Mouse (Mus musculus): ENCODE measurements around the gene Mroh2a.

The Mroh2a gene

DNA sequence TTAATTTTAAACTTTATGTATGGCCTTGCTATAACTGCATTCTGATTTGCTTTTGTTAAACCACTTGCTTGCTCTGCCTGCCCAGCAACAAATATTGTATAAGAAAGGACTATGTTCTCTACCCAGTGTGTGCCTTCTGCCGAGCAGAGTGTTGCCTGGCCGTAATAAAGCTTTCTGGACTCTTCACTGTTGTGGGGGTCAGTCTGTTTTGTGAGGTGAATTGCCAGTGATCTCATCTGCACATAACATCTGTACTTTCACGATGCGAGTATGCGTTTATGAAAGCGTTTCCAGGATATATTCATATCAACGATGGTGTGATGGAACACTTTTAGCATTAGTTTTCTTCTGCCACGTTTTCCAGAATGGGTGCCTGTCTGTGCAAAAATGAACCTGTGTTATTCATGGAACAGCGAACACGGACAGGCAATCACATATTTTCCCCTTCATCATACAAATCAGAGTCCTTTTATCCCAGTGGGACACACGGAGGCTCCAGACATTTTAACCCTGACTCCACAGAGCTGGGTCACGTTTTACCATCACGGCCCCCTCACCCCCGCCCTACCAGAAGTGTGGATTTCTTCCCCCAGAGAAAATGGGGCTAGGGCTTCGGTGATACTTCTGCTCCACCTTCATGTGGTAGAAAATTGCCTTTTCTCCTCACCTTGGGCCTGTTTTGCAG lies 53.4 kb downstream of the Mroh2a start:
- no peak for DNase-seq

DNA sequence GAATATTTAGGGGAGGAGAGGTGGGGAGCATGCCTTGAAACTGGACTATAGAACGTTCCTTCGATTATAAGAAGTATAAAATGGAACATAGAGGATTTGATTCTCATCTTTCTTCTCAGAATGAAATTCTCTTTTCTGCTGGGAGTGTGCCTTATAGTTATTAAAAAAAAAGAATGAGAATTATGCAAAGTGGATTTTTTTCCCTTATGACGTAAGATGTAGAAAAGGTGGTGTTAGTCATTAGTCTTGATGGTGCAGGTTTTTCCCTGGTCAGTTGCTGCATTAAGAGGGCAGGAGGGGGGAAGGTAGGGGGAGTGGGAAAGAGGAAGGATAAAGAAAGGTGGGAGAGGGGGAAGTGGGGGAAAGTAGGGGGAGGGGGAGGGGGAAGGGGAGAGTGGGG lies 55.5 kb downstream of the Mroh2a start:
- no peak for DNase-seq

DNA sequence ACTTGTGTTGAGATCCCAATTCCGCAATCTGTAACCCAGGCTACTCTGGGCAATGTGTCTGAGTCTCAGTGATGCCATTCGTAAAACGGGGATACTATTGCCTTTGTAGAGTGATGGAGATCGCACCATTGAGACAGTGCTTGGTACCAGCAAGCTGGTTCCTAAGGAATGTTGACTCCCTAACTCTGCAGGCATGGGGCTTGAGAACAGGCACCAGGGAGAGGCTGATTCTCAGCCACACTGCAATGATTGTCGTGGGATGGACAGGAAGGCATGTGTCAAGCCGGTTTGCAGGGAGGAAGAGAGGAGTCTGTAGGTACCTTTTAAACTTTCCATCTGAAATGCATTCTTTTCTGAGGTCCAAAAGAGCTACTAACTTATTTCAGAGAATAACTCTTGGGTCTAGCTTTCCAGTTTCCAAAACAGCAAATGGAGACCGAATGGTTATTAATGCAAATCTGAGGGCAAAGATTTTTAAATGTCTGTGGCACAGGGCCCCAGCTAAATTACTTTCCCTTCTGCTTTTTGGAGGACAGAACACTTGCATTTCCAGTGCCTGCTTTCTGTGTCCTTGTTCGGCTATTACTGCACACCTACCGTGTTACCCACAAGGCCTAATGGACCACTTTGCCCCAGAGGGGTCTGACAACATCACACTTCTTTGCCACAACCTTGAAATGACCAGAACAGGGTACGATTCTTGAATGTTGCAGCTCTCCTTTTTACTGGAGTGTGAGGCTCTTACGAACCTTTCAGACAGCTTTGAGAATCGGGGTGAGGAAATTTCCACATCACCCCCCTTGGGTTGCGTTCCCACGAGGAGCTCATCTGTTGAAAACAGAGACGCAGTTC lies 56.8 kb downstream of the Mroh2a start:
- DNase-seq, result no peak

DNA sequence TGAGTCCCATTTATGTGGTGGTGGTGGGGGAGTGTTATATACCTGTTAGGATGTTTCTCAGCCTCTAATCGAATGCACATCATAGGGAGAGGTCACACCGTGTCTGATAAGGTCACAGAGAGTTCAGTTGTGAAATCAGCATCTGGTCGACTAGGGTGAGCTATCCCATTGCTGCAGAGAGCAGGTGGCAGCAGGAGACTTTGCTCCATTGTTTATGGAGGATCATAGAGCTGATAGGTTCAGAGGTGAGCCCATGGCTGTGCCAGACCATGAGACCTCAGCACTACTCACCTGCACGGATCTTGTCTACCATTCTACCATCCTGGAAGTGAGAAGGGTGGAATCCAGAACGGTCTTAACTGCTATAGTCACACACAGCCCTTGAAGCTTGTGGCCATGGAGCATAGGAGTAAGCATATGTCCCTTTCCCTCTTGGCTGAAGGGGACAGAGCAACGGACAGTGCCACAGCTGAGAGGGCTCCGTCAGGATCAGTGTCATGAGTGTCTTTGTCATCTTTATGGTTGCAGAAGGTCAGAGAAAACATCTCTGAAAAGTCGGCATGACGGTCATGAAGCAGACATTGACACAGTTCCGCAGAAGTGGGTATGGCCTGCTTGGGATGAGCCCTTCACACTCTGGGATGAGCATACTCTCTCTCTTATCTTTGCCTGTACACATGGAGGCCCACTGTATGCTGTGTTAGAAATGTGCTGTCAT lies 57.6 kb downstream of the Mroh2a start:
- no peak for DNase-seq

DNA sequence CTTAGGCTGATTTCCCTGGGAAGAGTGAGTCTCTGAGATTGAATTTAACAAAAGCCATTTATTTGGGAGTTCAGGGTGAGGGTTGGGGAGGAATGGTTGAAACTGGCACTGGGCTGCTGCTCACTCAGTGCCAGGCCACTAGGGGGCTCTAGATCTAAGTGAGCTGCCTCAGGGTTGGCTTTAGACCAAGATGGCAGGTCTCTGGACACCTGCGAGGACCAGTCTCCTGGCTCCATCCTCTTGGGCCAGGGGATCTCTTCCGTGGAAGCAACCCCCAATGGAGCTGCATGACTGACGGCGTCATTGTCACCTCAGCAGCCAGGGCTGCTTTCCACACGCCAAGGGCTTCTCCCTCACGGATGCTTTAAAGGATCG lies 58.1 kb downstream of the Mroh2a start:
- DNase-seq, result no peak

DNA sequence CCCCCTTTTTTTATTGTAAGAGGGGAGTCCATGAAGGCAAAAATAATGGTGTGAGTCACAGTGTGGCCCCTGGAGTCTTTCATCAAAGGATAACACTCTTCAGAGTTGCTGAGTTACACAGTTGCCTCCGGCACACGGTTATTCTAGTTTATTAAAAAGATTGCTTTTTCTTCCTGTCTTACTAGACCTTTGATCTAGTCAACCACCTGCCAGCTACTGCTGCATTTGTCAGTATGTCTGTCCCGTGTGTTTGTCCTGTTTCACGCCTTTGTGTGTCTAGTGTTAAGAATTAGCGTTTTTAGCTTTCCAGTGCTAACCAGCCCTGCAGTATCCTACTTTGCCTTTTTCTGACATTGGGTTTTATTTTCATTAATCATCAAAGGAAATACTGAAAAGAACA lies 58.9 kb downstream of the Mroh2a start:
- no peak for DNase-seq

DNA sequence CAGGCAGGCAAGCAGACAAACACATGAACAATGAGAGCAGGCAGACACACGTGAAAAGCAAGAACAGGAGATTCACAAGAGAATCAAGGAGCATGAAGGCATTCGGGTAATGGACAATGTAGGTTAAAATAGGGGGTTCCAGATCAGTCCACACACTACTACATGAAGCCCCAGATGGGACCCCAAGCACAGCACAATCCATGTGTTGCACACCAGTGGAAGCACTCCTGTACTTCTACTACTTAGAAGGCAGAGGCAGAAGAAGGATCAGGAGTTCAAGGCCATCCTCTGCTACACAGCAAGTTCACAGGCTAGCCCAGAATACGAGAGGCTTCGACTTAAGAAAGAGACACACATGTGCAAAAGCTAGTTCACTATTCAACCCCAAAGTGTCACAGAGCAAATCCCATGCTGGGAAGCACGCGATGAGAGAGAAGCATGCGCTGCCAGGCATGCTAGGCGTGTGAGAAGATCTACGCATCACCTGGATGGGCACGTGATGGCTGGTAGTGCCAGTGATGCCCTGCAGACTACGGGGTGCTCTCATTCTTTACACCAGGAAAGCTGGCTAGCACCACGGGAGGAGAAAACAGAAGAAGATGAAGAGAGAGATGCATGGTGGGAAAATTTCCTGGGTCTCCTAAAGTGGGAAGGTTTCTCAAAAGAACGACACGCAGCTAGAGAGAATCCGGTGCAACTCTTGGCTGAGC lies 59.5 kb downstream of the Mroh2a start:
- DNase-seq, result no peak

DNA sequence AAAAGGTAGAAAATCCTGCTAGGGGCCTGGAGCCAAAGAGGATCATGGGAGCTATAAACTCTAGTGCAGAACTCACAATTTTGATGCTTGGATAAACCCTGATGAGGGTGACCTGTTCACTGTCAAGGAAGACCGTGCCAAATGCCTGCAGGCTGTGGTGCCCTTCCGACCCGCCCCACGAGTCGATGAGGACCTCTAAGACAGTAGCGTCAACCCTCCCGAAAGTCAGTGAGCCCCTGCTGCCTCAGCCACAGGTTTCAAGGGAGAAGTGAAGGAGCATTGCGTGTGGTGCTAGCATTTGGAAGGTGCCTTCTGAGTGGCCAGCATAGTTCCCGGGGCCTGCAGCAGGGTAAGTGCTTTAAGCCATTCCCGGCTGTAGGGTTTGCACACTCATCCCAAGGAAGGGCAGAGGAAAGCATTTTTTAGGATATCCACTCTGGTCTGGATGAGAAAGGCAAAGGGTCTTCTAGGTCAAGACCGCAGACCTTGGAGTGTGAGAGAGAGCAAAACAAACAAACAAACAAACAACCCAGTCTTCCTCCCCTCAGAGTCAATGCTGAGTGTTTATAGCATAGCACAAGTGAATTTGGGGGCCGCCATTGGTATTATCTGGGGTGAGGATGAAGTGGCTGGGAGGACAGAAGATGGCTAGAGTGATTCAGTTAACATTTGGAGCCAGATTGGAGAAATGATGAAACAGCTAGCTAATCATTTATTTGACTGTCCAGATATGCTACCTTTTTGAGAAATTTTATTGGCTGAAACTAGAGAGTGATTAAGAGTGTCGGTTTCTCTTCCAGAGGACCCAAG lies 60.3 kb downstream of the Mroh2a start:
- no peak for DNase-seq

DNA sequence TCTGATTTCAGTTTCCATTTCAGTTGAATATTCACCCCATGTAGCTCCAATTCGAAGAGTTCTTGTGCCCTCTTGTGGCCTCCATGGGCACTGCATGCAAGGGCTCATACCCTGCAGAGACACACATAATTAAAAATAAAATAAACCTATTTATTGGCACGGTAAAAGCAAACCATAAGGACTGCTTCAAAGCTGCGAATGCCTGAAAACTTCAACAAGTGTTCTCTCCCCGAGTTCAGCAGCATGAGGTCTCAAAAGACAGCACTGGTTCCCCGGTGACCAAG lies 60.9 kb downstream of the Mroh2a start:
- DNase-seq, result peak; percentile 68

DNA sequence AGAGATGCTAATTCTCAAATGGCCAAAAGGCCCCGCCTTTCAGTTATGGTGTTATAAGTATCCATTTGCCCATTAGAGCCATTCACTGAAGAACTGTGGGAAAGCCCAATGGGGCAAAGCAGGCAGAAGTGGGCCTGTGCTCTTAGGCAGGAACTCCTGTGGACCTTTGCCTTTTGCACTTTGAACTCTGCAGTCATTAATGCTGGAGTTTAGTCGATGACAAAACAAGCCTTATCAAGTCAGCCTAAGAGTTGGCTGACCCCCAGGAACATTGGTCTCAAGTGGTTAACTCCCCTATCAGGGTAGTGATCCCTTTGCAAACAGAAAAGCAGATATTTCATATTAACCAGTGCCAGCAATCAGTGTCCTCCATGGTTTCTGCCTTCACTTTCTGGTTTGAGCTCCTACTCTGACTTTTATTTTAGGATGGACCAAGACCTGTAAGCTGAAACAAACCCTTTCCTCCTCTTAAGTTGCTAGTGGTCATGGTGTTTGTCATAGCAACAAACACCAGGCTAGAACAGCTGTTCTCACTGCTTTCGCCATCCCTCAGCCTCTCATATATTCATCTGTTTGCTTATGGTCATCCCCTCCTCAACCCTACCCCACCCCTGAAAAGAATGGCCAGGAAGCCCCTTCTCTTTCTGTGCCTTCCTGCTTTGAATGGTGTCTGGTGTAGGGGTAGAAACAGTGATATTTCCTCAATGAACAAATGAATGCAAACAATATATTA lies 61.4 kb downstream of the Mroh2a start:
- DNase-seq, result no peak

DNA sequence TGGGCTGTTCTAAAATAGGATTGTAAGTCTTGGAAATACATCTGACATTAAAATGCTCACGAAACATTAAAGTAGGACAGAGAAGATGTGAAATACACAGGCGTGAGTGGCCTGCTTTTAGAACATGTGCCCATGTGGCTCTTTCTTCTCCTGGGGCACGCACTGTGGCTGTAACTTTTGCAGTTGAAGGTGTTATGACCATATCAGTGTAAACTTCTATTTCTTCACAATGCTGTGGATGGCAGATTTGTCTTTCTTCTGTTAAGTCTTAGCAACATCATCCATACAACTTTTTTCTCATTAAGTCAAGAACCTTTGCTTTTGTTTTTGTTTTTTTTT lies 62.0 kb downstream of the Mroh2a start:
- DNase-seq, result no peak

DNA sequence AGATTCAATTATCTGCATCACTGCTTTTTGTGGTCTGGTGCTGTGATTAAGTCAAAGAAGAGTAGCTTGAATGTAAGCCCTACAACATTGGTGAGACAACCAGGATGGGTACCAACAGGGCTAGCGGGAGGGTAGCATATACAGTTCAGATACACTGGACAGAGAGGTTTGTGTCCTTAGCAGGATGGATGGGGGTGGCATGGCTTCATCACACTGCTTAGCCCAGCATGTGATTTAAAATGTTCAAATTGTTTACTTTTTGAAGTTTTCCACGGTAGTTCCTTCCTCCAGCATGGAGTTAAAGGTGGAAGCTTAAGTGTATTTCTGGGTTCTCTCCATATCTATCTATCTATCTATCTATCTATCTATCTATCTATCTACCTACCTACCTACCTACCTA lies 62.4 kb downstream of the Mroh2a start:
- no peak for DNase-seq

DNA sequence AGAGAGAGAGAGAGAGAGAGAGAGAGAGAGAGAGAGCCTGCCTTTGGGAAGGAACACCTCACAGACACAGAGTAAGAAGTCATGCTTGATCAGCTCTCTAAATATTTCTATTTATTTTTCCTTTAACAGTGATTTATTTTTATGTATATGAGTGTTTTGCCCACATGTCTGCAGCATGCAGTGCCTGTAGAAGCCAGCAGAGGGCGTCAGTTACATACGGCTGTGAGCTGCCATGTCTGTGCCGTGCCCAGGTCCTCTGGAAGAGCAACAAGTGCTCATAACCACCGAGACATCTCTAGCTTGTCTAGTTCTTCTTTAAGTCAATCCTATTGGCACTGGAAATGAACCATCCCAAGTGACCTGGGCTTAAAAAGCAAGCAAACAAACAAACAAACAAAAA lies 63.1 kb downstream of the Mroh2a start:
- DNase-seq, result peak; percentile 72

DNA sequence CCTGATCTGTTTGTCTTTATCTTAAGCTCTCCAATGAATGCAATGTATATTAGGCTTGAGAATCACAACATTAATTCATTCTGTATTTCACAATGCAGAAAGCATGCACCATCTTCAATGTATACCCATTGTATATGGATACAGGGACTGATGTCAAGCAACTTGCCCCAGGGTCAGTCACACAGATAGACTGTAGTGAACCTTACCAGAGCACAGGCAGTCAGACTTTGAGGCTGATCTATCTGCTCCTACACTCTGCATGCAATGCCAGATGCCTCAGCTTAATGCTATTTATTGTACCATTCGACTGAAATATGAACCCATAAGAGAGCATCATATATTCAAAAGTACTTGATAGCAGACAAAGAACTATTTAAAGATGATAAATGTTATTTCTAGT lies 63.7 kb downstream of the Mroh2a start:
- DNase-seq, result no peak

DNA sequence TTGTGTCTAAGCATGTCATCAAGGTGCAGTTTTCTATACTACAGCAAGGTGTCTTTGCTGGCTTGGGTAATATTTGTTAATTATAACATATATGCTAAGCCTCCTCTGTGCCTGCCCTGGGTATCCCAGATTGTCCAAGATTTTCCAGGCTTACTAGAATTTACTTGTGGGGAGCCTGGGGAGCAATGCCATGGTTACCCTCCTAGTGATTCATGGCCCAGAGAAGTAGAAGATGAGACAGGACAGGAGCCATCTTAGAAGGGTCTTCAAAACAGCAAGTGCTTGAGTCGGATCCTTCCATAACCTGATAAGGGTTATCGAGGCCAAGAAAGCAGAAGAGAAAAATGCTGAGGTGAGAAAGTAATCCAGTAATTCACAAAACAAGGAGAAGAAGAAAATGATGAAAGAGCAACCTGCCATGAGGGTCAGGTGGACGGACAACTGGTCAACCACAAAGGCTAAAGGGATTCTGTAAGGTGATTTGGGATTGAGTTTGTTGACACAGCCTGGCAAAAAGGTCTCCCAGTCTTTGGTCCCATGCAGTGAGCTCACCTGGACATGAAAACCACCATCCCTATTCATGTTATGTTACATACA lies 64.7 kb downstream of the Mroh2a start:
- no peak for DNase-seq

DNA sequence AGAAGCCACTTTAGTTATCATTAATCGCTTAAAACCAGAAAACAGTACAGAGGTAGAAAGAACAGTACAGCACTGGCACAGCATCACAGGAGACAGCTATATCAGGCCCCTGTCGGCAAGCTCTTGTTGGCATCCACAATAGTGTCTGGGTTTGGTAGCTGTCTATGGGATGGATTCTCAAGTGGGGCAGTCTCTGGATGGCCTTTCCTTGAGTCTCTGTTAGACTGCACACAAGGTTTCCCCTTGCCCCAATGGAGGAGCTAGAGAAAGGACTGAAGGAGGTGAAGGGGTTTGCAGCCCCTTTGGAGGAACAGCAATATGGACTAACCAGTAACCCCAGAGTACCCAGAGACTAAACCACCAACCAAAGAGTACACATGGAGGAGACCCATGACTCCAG lies 65.3 kb downstream of the Mroh2a start:
- DNase-seq, result no peak

DNA sequence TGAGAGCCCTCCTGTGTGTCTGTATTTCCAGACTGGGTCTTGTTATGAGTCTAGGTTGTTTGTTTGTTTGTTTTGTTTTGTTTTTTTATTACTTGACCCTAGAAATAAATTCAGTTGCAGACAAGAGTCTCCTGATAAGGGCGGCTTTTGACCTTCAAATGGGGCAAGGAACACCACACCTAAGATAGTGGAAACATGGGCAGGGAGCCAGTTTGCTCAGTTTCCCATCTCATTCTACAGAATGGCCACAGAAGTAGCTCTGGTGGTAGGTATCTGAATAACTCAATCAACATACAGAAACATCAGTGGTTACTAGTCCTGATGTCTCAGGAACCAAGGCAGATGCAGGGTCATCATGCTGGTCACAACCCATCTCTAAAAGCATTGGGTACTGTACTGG lies 67.9 kb downstream of the Mroh2a start:
- DNase-seq, result no peak

DNA sequence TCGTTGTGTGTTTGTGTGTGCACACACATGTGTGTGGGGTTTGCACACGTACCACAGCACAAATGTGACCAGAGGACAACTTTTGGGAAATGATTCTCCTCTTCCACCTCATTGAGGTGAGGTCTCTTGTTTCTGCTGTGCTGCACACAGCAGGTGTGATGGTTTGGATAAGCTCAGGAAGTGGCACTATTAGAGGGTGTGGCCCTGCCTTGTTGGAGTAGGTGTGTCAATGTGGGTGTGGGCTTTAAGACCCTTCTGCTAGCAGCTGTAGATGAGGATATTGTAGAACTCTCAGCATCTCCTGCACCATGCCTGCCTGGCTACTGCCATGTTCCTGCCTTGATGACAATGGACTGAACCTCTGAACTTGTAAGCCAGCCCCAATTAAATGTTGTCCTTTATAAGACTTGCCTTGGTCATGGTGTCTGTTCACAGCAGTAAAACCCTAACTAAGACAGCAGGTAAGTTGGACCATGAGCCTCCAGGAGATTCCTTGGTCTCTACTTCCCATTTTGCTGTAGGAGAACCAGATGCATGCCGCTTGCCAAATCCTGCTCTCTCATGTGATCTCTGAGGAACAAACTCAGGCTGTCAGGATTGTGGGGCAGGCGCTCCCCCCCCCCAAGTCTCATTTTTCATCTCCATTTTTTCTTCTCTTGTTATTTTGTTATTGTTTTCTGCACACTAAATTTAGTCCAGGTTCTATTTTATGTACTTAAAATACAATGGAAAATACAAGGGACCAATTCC lies 69.6 kb downstream of the Mroh2a start:
- DNase-seq, result no peak

DNA sequence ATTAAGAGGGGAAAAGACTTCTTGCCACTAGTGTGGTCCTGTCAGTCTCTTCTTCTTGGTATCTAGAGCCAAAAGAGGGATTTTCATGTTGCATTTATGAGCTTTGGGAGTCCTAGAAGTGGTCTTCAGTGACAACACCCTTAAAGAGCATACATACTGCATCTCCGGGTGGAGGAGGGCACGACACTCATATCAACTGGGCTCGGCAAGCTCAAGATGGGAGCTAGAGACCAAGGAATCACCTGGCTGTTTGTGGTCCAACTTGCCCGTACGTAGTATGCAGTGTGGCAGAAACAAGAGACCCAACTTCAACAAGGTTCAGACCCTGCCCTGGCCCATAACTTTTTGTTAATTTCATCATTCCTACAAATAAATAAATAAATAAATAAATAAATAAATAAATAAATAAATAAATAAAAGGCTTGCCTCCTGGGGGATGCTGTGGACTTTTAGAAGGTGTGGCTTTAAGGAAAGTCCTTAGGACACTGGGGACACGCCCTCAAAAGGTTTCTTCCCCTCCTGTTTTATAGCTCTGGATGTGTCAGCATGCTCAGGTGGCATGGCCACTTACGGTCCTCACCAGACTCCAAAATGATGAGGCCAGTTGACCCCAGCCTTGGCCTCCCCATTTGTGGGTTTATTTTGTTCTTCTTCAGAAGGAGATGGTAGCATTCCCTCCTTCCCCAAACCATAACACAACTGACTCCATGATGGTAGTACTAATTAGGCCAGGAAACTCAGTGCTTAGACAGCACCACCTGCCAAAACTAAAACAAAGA lies 70.9 kb downstream of the Mroh2a start:
- no peak for DNase-seq

All from thymus, postnatal 25 days (tissue).